Mouse (Mus musculus) frontal cortex, postnatal 25 days (tissue): ENCODE measurements around the gene Fndc9.

Source experiments
- DNase-seq, 2 experiments: peaks; one replicate each; pipeline ENCODE4 v3.0.0; 2022; ENCODE audit warnings: low spot score in 2 of 2

Gene Fndc9

GRCm38 (mm10) chr11:46276778-46277177, 41.4 kb downstream of the Fndc9 start:
- no peak for DNase-seq

GRCm38 (mm10) chr11:46278140-46278539, 42.8 kb downstream of the Fndc9 start:
- no peak for DNase-seq

GRCm38 (mm10) chr11:46278709-46279108, 43.4 kb downstream of the Fndc9 start:
- DNase-seq = no peak

- DNase-seq = no peak
Measured at GRCm38 (mm10) chr11:46282612-46283011, 47.3 kb downstream of the Fndc9 start.

- no peak for DNase-seq
Measured at GRCm38 (mm10) chr11:46283800-46284199, 48.5 kb downstream of the Fndc9 start.

- DNase-seq = no peak
Measured at GRCm38 (mm10) chr11:46286803-46287202, 51.5 kb downstream of the Fndc9 start.

GRCm38 (mm10) chr11:46288091-46288490, 52.8 kb downstream of the Fndc9 start:
- no peak for DNase-seq

- DNase-seq = no peak
Measured at GRCm38 (mm10) chr11:46289022-46289421, 53.7 kb downstream of the Fndc9 start.
